Mouse (Mus musculus): ENCODE results near the gene H2-K1.
"Not testable (repeated sequence)": the region's sequence is repeated elsewhere in the genome, so short reads cannot be mapped to it uniquely, and the experiment has no call there.

H2-K1 gene

GRCm38 (mm10) chr17:34026917-34027655, 26.9 kb upstream of the H2-K1 start:
- DNase-seq (ENCODE audit: low spot score), result no peak

- no peak for DNase-seq (ENCODE audit: low spot score)
Observed at GRCm38 (mm10) chr17:34026221-34026620, 26.1 kb upstream of the H2-K1 start.

- DNase-seq (ENCODE audit: low spot score), result no peak
Observed at GRCm38 (mm10) chr17:34025756-34026151, 25.6 kb upstream of the H2-K1 start.

- DNase-seq (ENCODE audit: low spot score), result no peak
Observed at GRCm38 (mm10) chr17:34024861-34025755, 25.0 kb upstream of the H2-K1 start.

GRCm38 (mm10) chr17:34024317-34024821, 24.2 kb upstream of the H2-K1 start, which contains the start of gene Ring1:
TSS of gene Ring1 (minus strand) at chr17:34024680.
- peak; percentile 86 for DNase-seq (ENCODE audit: low spot score)

GRCm38 (mm10) chr17:34023678-34024077, 23.5 kb upstream of the H2-K1 start:
- no peak for DNase-seq (ENCODE audit: low spot score)

- no peak for DNase-seq (ENCODE audit: low spot score)
Observed at GRCm38 (mm10) chr17:34022987-34023386, 22.8 kb upstream of the H2-K1 start.

- no peak for DNase-seq (ENCODE audit: low spot score)
Observed at GRCm38 (mm10) chr17:34022414-34022783, 22.3 kb upstream of the H2-K1 start.

- no peak for DNase-seq (ENCODE audit: low spot score)
Observed at GRCm38 (mm10) chr17:34021539-34022413, 21.6 kb upstream of the H2-K1 start.

- no peak for DNase-seq (ENCODE audit: low spot score)
Observed at GRCm38 (mm10) chr17:34013436-34013835, 13.3 kb upstream of the H2-K1 start.

- no peak for DNase-seq (ENCODE audit: low spot score)
Observed at GRCm38 (mm10) chr17:34010156-34010555, 10.0 kb upstream of the H2-K1 start.

- DNase-seq (ENCODE audit: low spot score), result no peak
Observed at GRCm38 (mm10) chr17:34006570-34006969, 6.4 kb upstream of the H2-K1 start.

- peak; percentile 41 for DNase-seq (ENCODE audit: low spot score)
Observed at GRCm38 (mm10) chr17:34003426-34003825, 3.3 kb upstream of the H2-K1 start.

GRCm38 (mm10) chr17:34000796-34001195, 649 bp upstream of the H2-K1 start:
- DNase-seq (ENCODE audit: low spot score), result not testable (repeated sequence)

GRCm38 (mm10) chr17:33999341-34000149, 602 bp downstream of the H2-K1 start:
- no peak for DNase-seq (ENCODE audit: low spot score)

- not testable (repeated sequence) for DNase-seq (ENCODE audit: low spot score)
Observed at GRCm38 (mm10) chr17:33998697-33999096, 1.4 kb downstream of the H2-K1 start.

- not testable (repeated sequence) for DNase-seq (ENCODE audit: low spot score)
Observed at GRCm38 (mm10) chr17:33997025-33997424, 3.1 kb downstream of the H2-K1 start.

- DNase-seq (ENCODE audit: low spot score), result no peak
Observed at GRCm38 (mm10) chr17:33995651-33996050, 4.5 kb downstream of the H2-K1 start.

GRCm38 (mm10) chr17:33994959-33995358, 5.2 kb downstream of the H2-K1 start:
- DNase-seq (ENCODE audit: low spot score), result no peak

- DNase-seq (ENCODE audit: low spot score), result peak; percentile 60
Observed at GRCm38 (mm10) chr17:33991788-33992664, 8.1 kb downstream of the H2-K1 start.

All from urinary bladder, postnatal 14 days (tissue).